Mouse (Mus musculus): ENCODE results near the gene Tspan7. TPM values are rescaled to one million over a fixed set of nuclear protein-coding genes. Genes with fewer than 3 reads are reported as not detected.

Tspan7 gene
- polyA plus RNA-seq, 1 experiment = 965 TPM

- no peak overlapping the region for H3K27ac ChIP-seq (ENCODE audit: insufficient read depth, low read length)
- H3K4me1 ChIP-seq (ENCODE audit: control insufficient read depth, insufficient read depth, low read length) = peaks cover 7% of the 10 kb centered on the region; the same call in 1 of the 2 replicates
- 65% methylated on average over 3 of the region's 3 CpGs for WGBS
- no peaks in the 10 kb centered on the region for H3K27me3 ChIP-seq (ENCODE audit: control insufficient read depth, insufficient read depth, low read length)
- H3K4me3 ChIP-seq (replicated peaks; ENCODE audit: insufficient read depth, low read depth, low read length) = no peak overlapping the region
- DNase-seq = no peak
- no peak for TF ChIP-seq CTCF (IDR thresholded peaks at IDR 0.05; ENCODE audit: borderline replicate concordance, insufficient read depth, low read depth, low read length)
- TF ChIP-seq POLR2A (IDR thresholded peaks at IDR 0.05; ENCODE audit: borderline replicate concordance, insufficient read depth, low read length) = no peak
Observed at GRCm38 (mm10) chrX:10556899-10557298, 71.9 kb downstream of the Tspan7 start.

GRCm38 (mm10) chrX:10557596-10557995 is 72.6 kb downstream of the Tspan7 start:
- 58% methylated on average over 5 of the region's 5 CpGs for WGBS
- H3K27ac ChIP-seq (ENCODE audit: insufficient read depth, low read length) = no peak overlapping the region
- H3K27me3 ChIP-seq (ENCODE audit: control insufficient read depth, insufficient read depth, low read length) = no peaks in the 10 kb centered on the region
- H3K4me1 ChIP-seq (ENCODE audit: control insufficient read depth, insufficient read depth, low read length) = peaks cover 7% of the 10 kb centered on the region; the same call in 1 of the 2 replicates
- TF ChIP-seq POLR2A (IDR thresholded peaks at IDR 0.05; ENCODE audit: borderline replicate concordance, insufficient read depth, low read length) (no peak), CTCF (IDR thresholded peaks at IDR 0.05; ENCODE audit: borderline replicate concordance, insufficient read depth, low read depth, low read length) (no peak)
- no peak overlapping the region for H3K4me3 ChIP-seq (replicated peaks; ENCODE audit: insufficient read depth, low read depth, low read length)
- no peak for DNase-seq

- 30% methylated on average over 2 of the region's 2 CpGs for WGBS
- no peak overlapping the region for H3K4me3 ChIP-seq (replicated peaks; ENCODE audit: insufficient read depth, low read depth, low read length)
- H3K27ac ChIP-seq (ENCODE audit: insufficient read depth, low read length) = no peak overlapping the region
- DNase-seq = peak; percentile 30 to 40
- TF ChIP-seq POLR2A (IDR thresholded peaks at IDR 0.05; ENCODE audit: borderline replicate concordance, insufficient read depth, low read length) (no peak), CTCF (IDR thresholded peaks at IDR 0.05; ENCODE audit: borderline replicate concordance, insufficient read depth, low read depth, low read length) (no peak)
- peaks cover 7% of the 10 kb centered on the region; the same call in 1 of the 2 replicates for H3K4me1 ChIP-seq (ENCODE audit: control insufficient read depth, insufficient read depth, low read length)
- no peaks in the 10 kb centered on the region for H3K27me3 ChIP-seq (ENCODE audit: control insufficient read depth, insufficient read depth, low read length)
Observed at GRCm38 (mm10) chrX:10558625-10559024, 73.7 kb downstream of the Tspan7 start.

GRCm38 (mm10) chrX:10565811-10566210 is 80.9 kb downstream of the Tspan7 start:
- peaks cover 4% of the 10 kb centered on the region; the same call in 1 of the 2 replicates for H3K4me1 ChIP-seq (ENCODE audit: control insufficient read depth, insufficient read depth, low read length)
- WGBS = 19% methylated on average over 3 of the region's 3 CpGs
- no peak for TF ChIP-seq POLR2A (IDR thresholded peaks at IDR 0.05; ENCODE audit: borderline replicate concordance, insufficient read depth, low read length)
- TF ChIP-seq CTCF (IDR thresholded peaks at IDR 0.05; ENCODE audit: borderline replicate concordance, insufficient read depth, low read depth, low read length) = no peak
- DNase-seq = peak; percentile 38 to 64
- H3K27ac ChIP-seq (ENCODE audit: insufficient read depth, low read length) = 0 out of 2 replicates have a peak overlapping the region, but pooled peaks have one; percentile 43
- H3K27me3 ChIP-seq (ENCODE audit: control insufficient read depth, insufficient read depth, low read length) = no peaks in the 10 kb centered on the region
- no peak overlapping the region for H3K4me3 ChIP-seq (replicated peaks; ENCODE audit: insufficient read depth, low read depth, low read length)

- peak; percentile 50 to 75 for DNase-seq
- 9% methylated on average over 3 of the region's 3 CpGs for WGBS
- peaks cover 6% of the 10 kb centered on the region; the same call in 1 of the 2 replicates for H3K4me1 ChIP-seq (ENCODE audit: control insufficient read depth, insufficient read depth, low read length)
- H3K4me3 ChIP-seq (replicated peaks; ENCODE audit: insufficient read depth, low read depth, low read length) = no peak overlapping the region
- no peak overlapping the region for H3K27ac ChIP-seq (ENCODE audit: insufficient read depth, low read length)
- TF ChIP-seq POLR2A (IDR thresholded peaks at IDR 0.05; ENCODE audit: borderline replicate concordance, insufficient read depth, low read length) (no peak), CTCF (IDR thresholded peaks at IDR 0.05; ENCODE audit: borderline replicate concordance, insufficient read depth, low read depth, low read length) (no peak)
- no peaks in the 10 kb centered on the region for H3K27me3 ChIP-seq (ENCODE audit: control insufficient read depth, insufficient read depth, low read length)
Observed at GRCm38 (mm10) chrX:10574523-10574922, 89.6 kb downstream of the Tspan7 start.

GRCm38 (mm10) chrX:10575406-10575805 is 90.4 kb downstream of the Tspan7 start:
- WGBS = 29% methylated on average over 2 of the region's 2 CpGs
- H3K27ac ChIP-seq (ENCODE audit: insufficient read depth, low read length) = no peak overlapping the region
- H3K27me3 ChIP-seq (ENCODE audit: control insufficient read depth, insufficient read depth, low read length) = no peaks in the 10 kb centered on the region
- H3K4me1 ChIP-seq (ENCODE audit: control insufficient read depth, insufficient read depth, low read length) = peaks cover 9% of the 10 kb centered on the region; the same call in 1 of the 2 replicates
- no peak overlapping the region for H3K4me3 ChIP-seq (replicated peaks; ENCODE audit: insufficient read depth, low read depth, low read length)
- DNase-seq = peak in 1 of 2 experiments; percentile 60
- TF ChIP-seq POLR2A (IDR thresholded peaks at IDR 0.05; ENCODE audit: borderline replicate concordance, insufficient read depth, low read length) (no peak), CTCF (IDR thresholded peaks at IDR 0.05; ENCODE audit: borderline replicate concordance, insufficient read depth, low read depth, low read length) (no peak)

- whole genome bisulfite sequencing = 48% methylated on average over 4 of the region's 4 CpGs
Observed at GRCm38 (mm10) chrX:10576349-10576748, 91.4 kb downstream of the Tspan7 start.

GRCm38 (mm10) chrX:10577356-10577755 is 92.4 kb downstream of the Tspan7 start:
- H3K4me3 ChIP-seq (replicated peaks; ENCODE audit: insufficient read depth, low read depth, low read length) = no peak overlapping the region
- no peaks in the 10 kb centered on the region for H3K27me3 ChIP-seq (ENCODE audit: control insufficient read depth, insufficient read depth, low read length)
- peaks cover 9% of the 10 kb centered on the region; the same call in 1 of the 2 replicates for H3K4me1 ChIP-seq (ENCODE audit: control insufficient read depth, insufficient read depth, low read length)
- WGBS = 17% methylated on average over 1 of the region's 1 CpGs
- DNase-seq = peak in 1 of 2 experiments; percentile 41
- TF ChIP-seq CTCF (IDR thresholded peaks at IDR 0.05; ENCODE audit: borderline replicate concordance, insufficient read depth, low read depth, low read length) (peak; percentile 36; the same call in 1 of the 2 replicates), POLR2A (IDR thresholded peaks at IDR 0.05; ENCODE audit: borderline replicate concordance, insufficient read depth, low read length) (no peak)
- no peak overlapping the region for H3K27ac ChIP-seq (ENCODE audit: insufficient read depth, low read length)

More at GRCm38 (mm10) chrX:10576349-10576748, 91.4 kb downstream of the Tspan7 start:
- TF ChIP-seq POLR2A (IDR thresholded peaks at IDR 0.05; ENCODE audit: borderline replicate concordance, insufficient read depth, low read length) (no peak), CTCF (IDR thresholded peaks at IDR 0.05; ENCODE audit: borderline replicate concordance, insufficient read depth, low read depth, low read length) (no peak)
- no peak overlapping the region for H3K27ac ChIP-seq (ENCODE audit: insufficient read depth, low read length)
- no peak overlapping the region for H3K4me3 ChIP-seq (replicated peaks; ENCODE audit: insufficient read depth, low read depth, low read length)
- no peaks in the 10 kb centered on the region for H3K27me3 ChIP-seq (ENCODE audit: control insufficient read depth, insufficient read depth, low read length)
- DNase-seq = peak; percentile 27 to 31
- H3K4me1 ChIP-seq (ENCODE audit: control insufficient read depth, insufficient read depth, low read length) = peaks cover 9% of the 10 kb centered on the region; the same call in 1 of the 2 replicates
